Mouse (Mus musculus) embryo, embryonic 10.5 days (tissue): ENCODE results near the gene Pdzrn3.

Experiments
- DNase-seq: peaks from one replicate; pipeline ENCODE4 v3.0.0-alpha.2; 2015; ENCODE audit warnings: low spot score

Pdzrn3 gene

GRCm38 (mm10) chr6:101327196-101327595 is 50.5 kb downstream of the Pdzrn3 start:
- no peak for DNase-seq

- no peak for DNase-seq
These were observed 51.7 kb downstream of the Pdzrn3 start for GRCm38 (mm10) chr6:101325842-101326639.

- no peak for DNase-seq
These were observed 55.1 kb downstream of the Pdzrn3 start for GRCm38 (mm10) chr6:101322580-101322979.

GRCm38 (mm10) chr6:101320386-101320785 is 57.3 kb downstream of the Pdzrn3 start:
- no peak for DNase-seq

- no peak for DNase-seq
These were observed 58.2 kb downstream of the Pdzrn3 start for GRCm38 (mm10) chr6:101319374-101319967.

GRCm38 (mm10) chr6:101318530-101318929 is 59.2 kb downstream of the Pdzrn3 start:
- no peak for DNase-seq

- no peak for DNase-seq
These were observed 66.3 kb downstream of the Pdzrn3 start for GRCm38 (mm10) chr6:101311446-101311845.

- no peak for DNase-seq
These were observed 67.2 kb downstream of the Pdzrn3 start for GRCm38 (mm10) chr6:101310491-101310890.

GRCm38 (mm10) chr6:101307964-101308531 is 69.6 kb downstream of the Pdzrn3 start:
- peak; percentile 72 for DNase-seq

GRCm38 (mm10) chr6:101306834-101307233 is 70.9 kb downstream of the Pdzrn3 start:
- DNase-seq, result no peak

GRCm38 (mm10) chr6:101305543-101305942 is 72.2 kb downstream of the Pdzrn3 start:
- no peak for DNase-seq

- no peak for DNase-seq
These were observed 73.5 kb downstream of the Pdzrn3 start for GRCm38 (mm10) chr6:101303959-101304738.

- no peak for DNase-seq
These were observed 74.2 kb downstream of the Pdzrn3 start for GRCm38 (mm10) chr6:101303501-101303900.

GRCm38 (mm10) chr6:101301154-101301553 is 76.5 kb downstream of the Pdzrn3 start:
- no peak for DNase-seq

- DNase-seq, result no peak
These were observed 78.3 kb downstream of the Pdzrn3 start for GRCm38 (mm10) chr6:101299434-101299833.

- DNase-seq, result no peak
These were observed 79.9 kb downstream of the Pdzrn3 start for GRCm38 (mm10) chr6:101297563-101298520.

GRCm38 (mm10) chr6:101296997-101297396 is 80.7 kb downstream of the Pdzrn3 start:
- DNase-seq, result no peak

GRCm38 (mm10) chr6:101296280-101296679 is 81.4 kb downstream of the Pdzrn3 start:
- no peak for DNase-seq

GRCm38 (mm10) chr6:101293036-101293572 is 84.6 kb downstream of the Pdzrn3 start:
- DNase-seq, result peak; percentile 66

GRCm38 (mm10) chr6:101291944-101292343 is 85.8 kb downstream of the Pdzrn3 start:
- no peak for DNase-seq

- no peak for DNase-seq
These were observed 87.5 kb downstream of the Pdzrn3 start for GRCm38 (mm10) chr6:101290160-101290559.
